Mouse (Mus musculus): ENCODE results near the gene Unc5cl. TPM values are rescaled to one million over a fixed set of nuclear protein-coding genes. Genes with fewer than 3 reads are reported as not detected.

Unc5cl gene
- polyA plus RNA-seq, 1 experiment from 2014 or later = 0.14 TPM

Other genes with a start within 250 kb of the Unc5cl start
- 0.06 and 0.15 TPM in 2 replicates for gene Trem1, start 222.1 kb upstream of the Unc5cl start, polyA plus RNA-seq (2015; fragmentation: Nextera tagmentation; extraction: Ambion mirVana)
- 0.15 TPM in 1 of 2 replicates, not detected in the other for gene Trem3, start 207.1 kb upstream of the Unc5cl start, polyA plus RNA-seq (2015; fragmentation: Nextera tagmentation; extraction: Ambion mirVana)
- gene Treml4, start 190.6 kb upstream of the Unc5cl start, polyA plus RNA-seq (2015; fragmentation: Nextera tagmentation; extraction: Ambion mirVana) = 0.26 and 0.37 TPM in 2 replicates
- 0.05 and 0.18 TPM in 2 replicates for gene Treml2, start 155.4 kb upstream of the Unc5cl start, polyA plus RNA-seq (2015; fragmentation: Nextera tagmentation; extraction: Ambion mirVana)
- gene B430306N03Rik, start 138.8 kb upstream of the Unc5cl start, polyA plus RNA-seq (2015; fragmentation: Nextera tagmentation; extraction: Ambion mirVana) = 0.15 and 0.17 TPM in 2 replicates
- 5.5 and 6.9 TPM in 2 replicates for gene Trem2, start 108.5 kb upstream of the Unc5cl start, polyA plus RNA-seq (2015; fragmentation: Nextera tagmentation; extraction: Ambion mirVana)
- 0.48 and 0.83 TPM in 2 replicates for gene Treml1, start 95.0 kb upstream of the Unc5cl start, polyA plus RNA-seq (2015; fragmentation: Nextera tagmentation; extraction: Ambion mirVana)
- 13.6 and 13.9 TPM in 2 replicates for gene Nfya, start 45.0 kb upstream of the Unc5cl start, polyA plus RNA-seq (2015; fragmentation: Nextera tagmentation; extraction: Ambion mirVana)
- gene Oard1, start 44.9 kb upstream of the Unc5cl start, polyA plus RNA-seq (2015; fragmentation: Nextera tagmentation; extraction: Ambion mirVana) = 38.4 and 40.3 TPM in 2 replicates
- 26.8 and 97.4 TPM in 2 replicates for gene Apobec2, start 22.0 kb upstream of the Unc5cl start, polyA plus RNA-seq (2015; fragmentation: Nextera tagmentation; extraction: Ambion mirVana)
- gene Tspo2, start 3.4 kb upstream of the Unc5cl start, polyA plus RNA-seq (2015; fragmentation: Nextera tagmentation; extraction: Ambion mirVana) = 1.8 and 3.0 TPM in 2 replicates

All from limb, embryonic 15.5 days (tissue).